Mouse (Mus musculus) liver, embryonic 14.5 days (tissue): Measurements from ENCODE around the gene Trabd2b.

Source experiments
- CTCF ChIP-seq: IDR thresholded peaks from 2 replicates; pipeline ENCODE4 v1.5.1; 2016; ENCODE audit warnings: antibody characterized with exemption, low read depth, control low read depth
- EP300 ChIP-seq: IDR thresholded peaks from 2 replicates; pipeline ENCODE4 v1.6.1; 2016; ENCODE audit warnings: antibody characterized with exemption, low read depth

DNA sequence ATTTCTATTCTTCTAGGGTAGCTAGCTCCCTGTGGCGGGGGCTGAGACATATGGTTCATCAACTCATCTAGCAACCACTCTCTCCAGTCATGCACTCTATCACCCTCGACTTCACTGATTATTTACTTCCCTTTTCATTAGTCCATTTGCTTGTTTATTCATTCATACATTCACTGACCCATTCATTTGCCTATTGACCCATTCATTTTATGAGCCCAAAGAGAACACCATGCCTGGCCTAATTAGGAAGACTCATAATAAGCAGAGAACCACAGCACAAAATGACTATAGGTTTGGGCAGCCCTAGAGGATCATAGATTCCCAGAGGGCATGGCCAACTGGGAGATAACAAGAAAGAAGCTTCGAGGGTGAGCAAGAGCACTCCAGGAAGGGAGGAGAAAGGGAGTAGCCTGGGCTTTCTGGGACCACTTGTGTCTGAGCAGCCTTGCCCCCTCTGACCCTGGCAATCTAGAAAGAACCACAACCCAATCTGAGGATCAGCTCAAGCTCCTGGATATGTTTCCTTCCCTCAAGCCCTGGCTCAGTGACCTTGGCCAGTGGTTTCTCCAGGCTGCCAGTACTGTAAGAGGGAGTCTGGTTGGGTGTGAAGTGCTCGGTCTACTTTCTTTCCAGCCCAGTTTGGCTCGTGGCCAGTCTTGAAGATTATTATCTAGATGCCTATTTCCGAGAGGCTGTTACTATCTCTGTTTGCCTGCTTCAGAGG lies 61.0 kb downstream of the Trabd2b start:
- TF ChIP-seq CTCF (no peak), EP300 (no peak)
